Comparison of ENCODE assay signal across 25 mouse cellular contexts in genomic region chr6:4798382-4798781, GRCm38 (mm10). TPM values are rescaled to one million over a fixed set of nuclear protein-coding genes. Genes with fewer than 3 reads are reported as not detected.
DNase-seq lines count a peak whose midpoint lies in the region; ATAC-seq and TF ChIP-seq lines count a peak whose summit lies in the region.
"Had no signal": no experiment of that assay in that cellular context is flagged by ENCODE, and none has a peak within 500 bp of the region (broad histone marks: within the 10 kb centered on the region; RNA-seq: fewer than 3 reads in every experiment).

No protein-coding gene starts in this region.

- no peak overlapping the region for H3K9ac ChIP-seq in liver, adult 2 months (ENCODE audit: low read depth, low read length)
- no peak overlapping the region for H3K9ac ChIP-seq in liver, embryonic 11.5 days (ENCODE audit: low read depth, low read length)
- H3K9ac ChIP-seq in forebrain, embryonic 13.5 days = no peak overlapping the region
- H3K9ac ChIP-seq: forebrain, embryonic 12.5 days; kidney, embryonic 15.5 days; limb, embryonic 12.5 days; liver, embryonic 14.5 days; neural tube, embryonic 12.5 days had no signal

- no peak for DNase-seq in heart, embryonic 10.5 days (ENCODE audit: low spot score)
- no peak for DNase-seq in heart, adult 18-20 months
- peak; percentile 12 for DNase-seq in liver, adult 2 months (ENCODE audit: extremely low read depth, low read depth, low spot score)
- DNase-seq in liver, embryonic 11.5 days (ENCODE audit: low spot score) = no peak
- DNase-seq in thymus, adult 18-20 months = no peak
- DNase-seq: adrenal gland, postnatal 36 days; cerebellum, adult 8-10 months; gastrocnemius, postnatal 10 days; lung, postnatal 14 days; right cerebral cortex, adult 18-20 months; thymus, postnatal 14 days had no signal

- H3K4me2 ChIP-seq in liver, embryonic 11.5 days = no peak overlapping the region
- H3K4me2 ChIP-seq in forebrain, embryonic 13.5 days = no peak overlapping the region
- H3K4me2 ChIP-seq: forebrain, embryonic 12.5 days; kidney, embryonic 15.5 days; limb, embryonic 12.5 days; midbrain, embryonic 11.5 days; neural tube, embryonic 12.5 days had no signal

- 44% methylated on average over 2 of the region's 2 CpGs for WGBS in heart, embryonic 10.5 days
- 40% methylated on average over 2 of the region's 2 CpGs for WGBS in liver, adult 2 months
- WGBS in liver, embryonic 11.5 days = 22% methylated on average over 2 of the region's 2 CpGs
- 72% methylated on average over 2 of the region's 2 CpGs for WGBS in forebrain, embryonic 13.5 days

- H3K36me3 ChIP-seq in heart, embryonic 10.5 days = no peaks in the 10 kb centered on the region
- H3K36me3 ChIP-seq in liver, adult 2 months (ENCODE audit: control insufficient read depth, insufficient read depth, low read length) = no peaks in the 10 kb centered on the region
- H3K36me3 ChIP-seq in liver, embryonic 11.5 days (ENCODE audit: control insufficient read depth, insufficient read depth, low read length) = no peaks in the 10 kb centered on the region
- H3K36me3 ChIP-seq in forebrain, embryonic 13.5 days (ENCODE audit: poor library complexity, severe bottlenecking) = no peaks in the 10 kb centered on the region
- H3K36me3 ChIP-seq: embryonic facial prominence, embryonic 10.5 days; forebrain, embryonic 12.5 days; G1E; kidney, embryonic 15.5 days; limb, embryonic 12.5 days; neural tube, embryonic 12.5 days had no signal

- H3K9me3 ChIP-seq in heart, embryonic 10.5 days = no peaks in the 10 kb centered on the region
- no peaks in the 10 kb centered on the region for H3K9me3 ChIP-seq in liver, embryonic 11.5 days (ENCODE audit: control insufficient read depth, low read length)
- no peaks in the 10 kb centered on the region for H3K9me3 ChIP-seq in forebrain, embryonic 13.5 days (replicated peaks)
- H3K9me3 ChIP-seq: G1E; kidney, embryonic 15.5 days; neural tube, embryonic 12.5 days had no signal

- H3K4me3 ChIP-seq in heart, embryonic 10.5 days = no peak overlapping the region
- no peak overlapping the region for H3K4me3 ChIP-seq in liver, adult 2 months (ENCODE audit: insufficient read depth, low read depth, low read length)
- no peak overlapping the region for H3K4me3 ChIP-seq in liver, embryonic 11.5 days (ENCODE audit: low read depth, low read length)
- H3K4me3 ChIP-seq in forebrain, embryonic 13.5 days = no peak overlapping the region
- H3K4me3 ChIP-seq: embryonic facial prominence, embryonic 10.5 days; forebrain, embryonic 12.5 days; kidney, embryonic 15.5 days; limb, embryonic 12.5 days; neural tube, embryonic 12.5 days had no signal

- H3K27me3 ChIP-seq in heart, embryonic 10.5 days (ENCODE audit: insufficient read depth, poor library complexity, severe bottlenecking) = no peaks in the 10 kb centered on the region
- no peaks in the 10 kb centered on the region for H3K27me3 ChIP-seq in liver, adult 2 months (ENCODE audit: control insufficient read depth, insufficient read depth, low read length)
- no peaks in the 10 kb centered on the region for H3K27me3 ChIP-seq in liver, embryonic 11.5 days (replicated peaks; ENCODE audit: control insufficient read depth, insufficient read depth, low read length)
- no peaks in the 10 kb centered on the region for H3K27me3 ChIP-seq in forebrain, embryonic 13.5 days
- H3K27me3 ChIP-seq: forebrain, embryonic 12.5 days; kidney, embryonic 15.5 days; limb, embryonic 12.5 days; neural tube, embryonic 12.5 days had no signal

- no peak for TF ChIP-seq CTCF in liver, adult 2 months (IDR thresholded peaks at IDR 0.05; ENCODE audit: low read depth, low read length)

- H3K27ac ChIP-seq in heart, embryonic 10.5 days = peak overlapping the region; percentile 29; the same call in 1 of the 2 replicates
- H3K27ac ChIP-seq in liver, adult 2 months (replicated peaks; ENCODE audit: insufficient read depth, low read depth, low read length) = no peak overlapping the region
- H3K27ac ChIP-seq in liver, embryonic 11.5 days (ENCODE audit: low read depth, low read length) = no peak overlapping the region
- H3K27ac ChIP-seq in forebrain, embryonic 13.5 days = no peak overlapping the region
- H3K27ac ChIP-seq: embryonic facial prominence, embryonic 10.5 days; forebrain, embryonic 12.5 days; kidney, embryonic 15.5 days; limb, embryonic 12.5 days; liver, embryonic 14.5 days; neural tube, embryonic 12.5 days had no signal

- H3K79me2 ChIP-seq in liver, adult 2 months (ENCODE audit: control insufficient read depth, insufficient read depth, low read length) = no peaks in the 10 kb centered on the region

- ATAC-seq in liver, embryonic 11.5 days (replicated peaks; ENCODE audit: low FRiP score) = no peak
- ATAC-seq in common myeloid progenitor, adult 5-6 weeks (replicated peaks; ENCODE audit: low read depth, poor library complexity, severe bottlenecking) = peak; percentile 85
- peak; percentile 39; the same call in 1 of the 2 replicates for ATAC-seq in neutrophil, adult 5-6 weeks (ENCODE audit: extremely low read depth, insufficient number of reproducible peaks, low FRiP score, poor library complexity, severe bottlenecking)
- no peak for ATAC-seq in forebrain, embryonic 13.5 days
- ATAC-seq: CD4-positive, CD25-positive, alpha-beta regulatory T cell, adult 4 months; hindbrain, embryonic 16.5 days; intestine, postnatal 0 days had no signal

- TF ChIP-seq POLR2A in liver, adult 2 months (IDR thresholded peaks at IDR 0.05; ENCODE audit: extremely low read depth, insufficient read depth, low read length) = no peak

- H3K4me1 ChIP-seq in heart, embryonic 10.5 days = no peaks in the 10 kb centered on the region
- no peaks in the 10 kb centered on the region for H3K4me1 ChIP-seq in liver, adult 2 months (ENCODE audit: control insufficient read depth, insufficient read depth, low read length)
- H3K4me1 ChIP-seq in liver, embryonic 11.5 days (replicated peaks; ENCODE audit: control insufficient read depth, insufficient read depth, low read length) = no peaks in the 10 kb centered on the region
- H3K4me1 ChIP-seq in forebrain, embryonic 13.5 days = no peaks in the 10 kb centered on the region
- H3K4me1 ChIP-seq: forebrain, embryonic 12.5 days; kidney, embryonic 15.5 days; neural tube, embryonic 12.5 days had no signal

RNA-seq across cellular contexts. Expression of gene Peg10, which starts 51.3 kb away (rescaled TPM):
- polyA plus RNA-seq in heart, embryonic 10.5 days (2016; fragmentation: Nextera tagmentation; extraction: Ambion mirVana) = 5.9 and 16.6 TPM in 2 replicates
- 1 to 10 TPM; 1.1 to 1.3 TPM for total RNA-seq in heart, adult 18-20 months (2021)
- 0.09 and 0.67 TPM in 2 replicates for total RNA-seq in liver, adult 2 months (2014; rRNA removed)
- polyA plus RNA-seq in liver, adult 2 months (2012; rRNA removed) = 0.02 and 0.07 TPM in 2 replicates
- 18.5 and 19.1 TPM in 2 replicates for polyA plus RNA-seq in liver, embryonic 11.5 days (2014; fragmentation: Nextera tagmentation; extraction: Ambion mirVana)
- total RNA-seq in common myeloid progenitor, adult 5-6 weeks (2017) = 0.05 and 0.46 TPM in 2 replicates
- total RNA-seq in neutrophil, adult 5-6 weeks (2017) = 0.35 and 0.61 TPM in 2 replicates
- polyA plus RNA-seq in forebrain, embryonic 13.5 days (2015; fragmentation: Nextera tagmentation; extraction: Ambion mirVana) = 7.4 and 8.3 TPM in 2 replicates
- polyA plus RNA-seq: CD4-positive, CD25-positive, alpha-beta regulatory T cell, adult 4 months; G1E had no signal

RNA-seq across cellular contexts. Expression of gene Sgce, which starts 51.4 kb away (rescaled TPM):
- polyA plus RNA-seq in heart, embryonic 10.5 days (2016; fragmentation: Nextera tagmentation; extraction: Ambion mirVana) = 52.9 and 58.3 TPM in 2 replicates
- total RNA-seq in heart, adult 18-20 months (2021) = 10 to 100 TPM; 16.5 to 19.4 TPM
- total RNA-seq in liver, adult 2 months (2014; rRNA removed) = 6.1 and 9.3 TPM in 2 replicates
- 1.6 TPM in 2 replicates for polyA plus RNA-seq in liver, adult 2 months (2012; rRNA removed)
- 24.0 and 24.7 TPM in 2 replicates for polyA plus RNA-seq in liver, embryonic 11.5 days (2014; fragmentation: Nextera tagmentation; extraction: Ambion mirVana)
- total RNA-seq in common myeloid progenitor, adult 5-6 weeks (2017) = 3.3 and 5.5 TPM in 2 replicates
- total RNA-seq in neutrophil, adult 5-6 weeks (2017) = 1.1 and 1.2 TPM in 2 replicates
- polyA plus RNA-seq in forebrain, embryonic 13.5 days (2015; fragmentation: Nextera tagmentation; extraction: Ambion mirVana) = 51.3 and 56.4 TPM in 2 replicates
- polyA plus RNA-seq: G1E had no signal

Comparison
In these comparisons a context has a peak if more than half of its experiments do, and no peak if none do; other contexts are left out.
1. ATAC-seq: peak in common myeloid progenitor, adult 5-6 weeks (single experiment) and neutrophil, adult 5-6 weeks (single experiment); none in liver, embryonic 11.5 days (single experiment) and forebrain, embryonic 13.5 days (single experiment).